Mouse (Mus musculus) lung, postnatal 0 days (tissue): Measurements from ENCODE around the gene Eya2. TPM values are rescaled to one million over a fixed set of nuclear protein-coding genes. Genes with fewer than 3 reads are reported as not detected.
A peak's percentile ranks its signal among the peaks of the same experiment; 100 is the strongest.

Source experiments
- ATAC-seq: fragments of 200-750 bp; cut with Nextera tagmentation; 2 replicates; pipeline ENCODE4 v1.8.0; 2017; ENCODE audit warnings: moderate library complexity
- DNase-seq: peaks from one replicate; pipeline ENCODE4 v3.0.0-alpha.2; 2016; ENCODE audit warnings: low spot score
- H3K27ac ChIP-seq: fragments of 300-500 bp; sonication (generic); 2 replicates; pipeline ENCODE4 v1.5.1; 2014; ENCODE audit warnings: antibody characterized with exemption, mild to moderate bottlenecking, low read length, mixed read lengths
- H3K27me3 ChIP-seq: fragments of 300-500 bp; sonication (generic); replicated peaks from 2 replicates; pipeline ENCODE4 v1.6.1; 2014; ENCODE audit warnings: low read length, mixed read lengths; ENCODE audit not compliant: insufficient read depth
- H3K36me3 ChIP-seq: fragments of 300-500 bp; sonication (generic); 2 replicates; pipeline ENCODE4 v1.6.1; 2014; ENCODE audit warnings: low read length, mixed read lengths; ENCODE audit not compliant: insufficient read depth
- H3K4me1 ChIP-seq: fragments of 300-500 bp; sonication (generic); 2 replicates; pipeline ENCODE4 v1.6.1; 2014; ENCODE audit warnings: antibody characterized with exemption, low read depth, low read length, mixed read lengths; ENCODE audit not compliant: insufficient read depth
- H3K4me2 ChIP-seq: fragments of 300-500 bp; sonication (generic); replicated peaks from 2 replicates; pipeline ENCODE4 v1.6.1; 2014; ENCODE audit warnings: low read depth, mild to moderate bottlenecking, low read length, moderate library complexity, mixed read lengths
- H3K4me3 ChIP-seq: fragments of 300-500 bp; sonication (generic); 2 replicates; pipeline ENCODE4 v1.5.1; 2014; ENCODE audit warnings: low read depth, low read length
- H3K9ac ChIP-seq: fragments of 300-500 bp; sonication (generic); replicated peaks from 2 replicates; pipeline ENCODE4 v1.6.1; 2014; ENCODE audit warnings: low read depth, mild to moderate bottlenecking
- H3K9me3 ChIP-seq: fragments of 300-500 bp; sonication (generic); 2 replicates; pipeline ENCODE4 v1.6.1; 2016; ENCODE audit warnings: low read length, mixed read lengths
- CTCF ChIP-seq: IDR thresholded peaks from 2 replicates; pipeline ENCODE4 v1.5.1; 2016; ENCODE audit warnings: antibody characterized with exemption, mild to moderate bottlenecking
- EP300 ChIP-seq: IDR thresholded peaks from 2 replicates; pipeline ENCODE4 v1.6.1; 2016; ENCODE audit warnings: antibody characterized with exemption, mild to moderate bottlenecking, control low read depth
- WGBS: fragments of 180-500 bp; shearing (Covaris S2); extraction: QIAGEN DNeasy Blood & Tissue Kit; methylation state at CpG from one replicate; pipeline ENCODE4 v1.1.7; 2014; 5-methylcytosine and 5-hydroxymethylcytosine counted together
- polyA plus RNA-seq: library from polyadenylated mRNA; unstranded; fragments of >200 nt; fragmentation: Nextera tagmentation; extraction: Ambion mirVana; gene quantifications from 2 replicates; pipeline ENCODE4 v1.2.1, GENCODE M21; 2015

Gene Eya2
- polyA plus RNA-seq, 1 experiment from 2014 or later, result 27.8 TPM

DNA sequence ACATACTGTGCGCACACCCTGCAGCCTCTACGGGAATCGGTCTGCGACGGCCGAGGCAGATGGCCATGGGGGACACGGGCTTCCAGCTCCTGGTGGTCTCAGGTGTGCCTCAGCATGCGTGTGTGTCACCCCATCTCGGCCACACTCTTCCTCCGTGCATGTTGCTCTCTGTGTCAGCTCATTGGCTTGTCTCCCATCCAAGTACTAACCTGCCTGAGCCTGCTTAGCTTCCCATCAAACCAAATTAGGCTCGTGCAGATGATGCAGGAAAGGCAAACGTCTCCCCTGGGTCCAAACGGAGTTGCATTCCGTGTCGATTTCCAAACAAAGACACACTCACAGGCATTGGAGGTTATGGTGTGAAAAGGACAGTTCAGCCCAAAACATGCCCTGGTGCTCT, 163.0 kb downstream of the Eya2 start:
- H3K9me3 ChIP-seq, result no peaks in the 10 kb centered on the region
- H3K27me3 ChIP-seq, result no peaks in the 10 kb centered on the region
- H3K4me2 ChIP-seq, result no peak overlapping the region
- no peaks in the 10 kb centered on the region for H3K36me3 ChIP-seq
- H3K4me1 ChIP-seq, result no peaks in the 10 kb centered on the region
- WGBS, result 71% methylated on average over 15 of the region's 15 CpGs
- ATAC-seq (no peak), DNase-seq (no peak)
- H3K9ac ChIP-seq, result no peak overlapping the region
- TF ChIP-seq CTCF, result no peak
- TF ChIP-seq EP300, result no peak
- H3K4me3 ChIP-seq, result no peak overlapping the region
- no peak overlapping the region for H3K27ac ChIP-seq

DNA sequence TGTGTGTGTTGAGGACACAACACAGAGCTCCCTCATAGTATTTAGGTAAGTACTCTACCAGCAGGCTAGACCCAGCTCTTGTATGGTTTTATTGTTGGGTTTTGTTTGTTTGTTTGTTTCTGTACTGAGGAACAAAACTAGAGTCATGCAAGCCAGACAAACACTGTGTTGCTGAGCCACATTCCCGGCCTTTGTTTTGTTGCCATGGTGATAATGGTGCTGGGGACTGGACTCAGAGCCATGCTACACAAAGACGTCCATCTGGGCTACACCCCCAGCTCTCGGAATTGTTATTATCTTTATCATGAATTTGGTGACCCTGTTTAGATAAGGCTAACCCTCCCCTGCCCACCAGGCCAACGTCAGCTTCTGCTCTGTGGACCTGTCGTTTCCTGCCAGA, 163.7 kb downstream of the Eya2 start:
- TF ChIP-seq CTCF (no peak), EP300 (no peak)
- Histone ChIP-seq H3K9ac (no peak overlapping the region), H3K27me3 (no peaks in the 10 kb centered on the region), H3K27ac (no peak overlapping the region), H3K36me3 (no peaks in the 10 kb centered on the region), H3K4me1 (no peaks in the 10 kb centered on the region), H3K4me3 (no peak overlapping the region), H3K9me3 (no peaks in the 10 kb centered on the region), H3K4me2 (no peak overlapping the region)
- no peak for DNase-seq
- ATAC-seq, result peak; percentile 44; the same call in 1 of the 2 replicates
- 9% methylated on average over 5 of the region's 5 CpGs for WGBS

DNA sequence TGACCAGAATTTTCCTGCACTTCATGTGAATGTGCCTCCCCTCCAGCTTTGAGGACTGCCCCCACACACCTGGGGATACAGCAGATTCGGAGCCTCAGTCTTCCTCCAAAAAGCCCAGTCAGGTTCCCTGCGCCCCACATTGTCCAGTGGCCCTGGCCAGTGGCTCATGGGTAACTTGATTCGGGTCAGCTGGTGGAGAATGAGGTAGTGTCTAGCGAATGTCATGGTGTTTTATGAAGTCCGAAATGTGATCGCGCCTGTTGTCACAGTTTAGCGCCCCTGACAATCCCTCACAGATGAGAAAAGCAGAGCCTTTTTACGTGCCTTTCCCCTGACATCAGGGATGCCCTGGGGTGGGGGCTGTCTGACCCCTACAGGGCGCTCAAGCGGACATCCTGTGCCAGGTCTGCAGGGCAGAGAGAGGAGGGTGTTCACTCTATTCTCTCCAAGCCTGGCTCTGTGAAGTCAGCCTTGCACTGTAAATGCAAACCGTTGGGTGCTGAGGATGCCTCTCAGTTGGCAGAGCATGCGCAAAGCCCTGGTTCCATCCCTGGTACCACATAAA, 164.7 kb downstream of the Eya2 start:
- Histone ChIP-seq H3K36me3 (no peaks in the 10 kb centered on the region), H3K4me3 (no peak overlapping the region), H3K9ac (no peak overlapping the region), H3K4me2 (no peak overlapping the region), H3K27ac (no peak overlapping the region), H3K4me1 (no peaks in the 10 kb centered on the region), H3K9me3 (no peaks in the 10 kb centered on the region), H3K27me3 (no peaks in the 10 kb centered on the region)
- 87% methylated on average over 13 of the region's 13 CpGs for WGBS
- ATAC-seq (no peak), DNase-seq (no peak)
- TF ChIP-seq CTCF (no peak), EP300 (no peak)

DNA sequence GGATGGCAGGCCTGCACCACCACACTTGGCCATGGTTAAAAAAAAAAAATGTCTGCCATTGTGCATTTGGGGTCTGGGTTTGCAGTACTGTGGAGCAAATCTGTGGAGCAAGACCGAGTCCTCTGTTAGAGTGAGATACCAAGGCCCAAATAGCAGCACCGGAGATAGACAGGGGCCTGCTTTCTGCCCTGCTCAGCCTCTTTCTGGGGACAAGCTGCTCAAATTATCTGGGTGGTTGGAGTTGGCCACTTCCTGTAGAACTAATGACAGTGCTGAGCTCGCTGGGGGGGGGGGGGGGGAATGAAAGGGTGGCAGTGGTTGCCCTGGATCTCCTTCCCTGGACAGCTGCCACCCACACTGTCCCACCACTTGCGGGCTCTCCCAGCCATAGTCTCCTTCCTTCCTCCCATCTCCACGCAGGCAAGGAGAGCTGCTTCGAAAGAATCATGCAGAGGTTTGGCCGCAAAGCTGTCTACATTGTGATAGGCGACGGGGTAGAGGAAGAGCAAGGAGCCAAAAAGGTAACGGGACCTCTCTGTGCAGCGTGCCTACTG, 174.1 kb downstream of the Eya2 start:
- no peak overlapping the region for H3K9ac ChIP-seq
- H3K4me2 ChIP-seq, result no peak overlapping the region
- no peak overlapping the region for H3K27ac ChIP-seq
- no peak for TF ChIP-seq CTCF
- ATAC-seq (no peak), DNase-seq (no peak)
- no peak overlapping the region for H3K4me3 ChIP-seq
- 57% methylated on average over 10 of the region's 11 CpGs for WGBS
- H3K9me3 ChIP-seq, result no peaks in the 10 kb centered on the region
- H3K27me3 ChIP-seq, result no peaks in the 10 kb centered on the region
- no peaks in the 10 kb centered on the region for H3K36me3 ChIP-seq
- no peaks in the 10 kb centered on the region for H3K4me1 ChIP-seq

DNA sequence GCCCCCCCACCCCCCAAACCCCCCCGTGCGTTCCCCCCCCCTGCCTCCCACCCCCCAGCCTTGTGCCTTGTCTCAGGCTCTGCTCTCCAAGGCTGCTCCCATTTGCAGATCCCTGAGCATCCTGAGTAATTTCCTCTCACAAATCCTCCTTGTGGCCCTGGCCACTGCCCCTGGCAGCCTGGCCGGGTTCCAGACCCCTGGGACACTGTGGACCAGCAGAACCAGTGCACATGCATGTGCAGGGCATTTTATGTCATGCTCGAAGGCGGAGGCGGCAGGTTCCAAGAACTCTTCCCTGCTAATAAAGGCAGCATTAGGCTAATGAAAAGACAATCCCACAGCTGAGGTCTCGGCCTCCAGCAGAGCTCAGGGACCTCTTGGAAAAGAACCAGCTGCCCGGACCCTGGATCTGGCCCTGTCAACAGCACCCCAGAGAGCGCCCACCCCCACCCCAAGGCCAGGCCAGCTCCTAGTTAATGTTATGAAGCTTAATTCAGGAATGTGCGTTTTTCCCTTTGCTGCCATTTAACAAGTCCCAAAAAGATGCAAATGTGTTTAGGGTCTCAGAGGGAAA, 174.6 kb downstream of the Eya2 start:
- H3K36me3 ChIP-seq, result no peaks in the 10 kb centered on the region
- H3K4me3 ChIP-seq, result no peak overlapping the region
- no peaks in the 10 kb centered on the region for H3K4me1 ChIP-seq
- 57% methylated on average over 9 of the region's 10 CpGs for WGBS
- no peaks in the 10 kb centered on the region for H3K27me3 ChIP-seq
- no peak for TF ChIP-seq CTCF
- no peak for TF ChIP-seq EP300
- H3K9ac ChIP-seq, result no peak overlapping the region
- ATAC-seq, result no peak
- H3K4me2 ChIP-seq, result no peak overlapping the region
- DNase-seq, result no peak
- H3K27ac ChIP-seq, result no peak overlapping the region
- H3K9me3 ChIP-seq, result no peaks in the 10 kb centered on the region

DNA sequence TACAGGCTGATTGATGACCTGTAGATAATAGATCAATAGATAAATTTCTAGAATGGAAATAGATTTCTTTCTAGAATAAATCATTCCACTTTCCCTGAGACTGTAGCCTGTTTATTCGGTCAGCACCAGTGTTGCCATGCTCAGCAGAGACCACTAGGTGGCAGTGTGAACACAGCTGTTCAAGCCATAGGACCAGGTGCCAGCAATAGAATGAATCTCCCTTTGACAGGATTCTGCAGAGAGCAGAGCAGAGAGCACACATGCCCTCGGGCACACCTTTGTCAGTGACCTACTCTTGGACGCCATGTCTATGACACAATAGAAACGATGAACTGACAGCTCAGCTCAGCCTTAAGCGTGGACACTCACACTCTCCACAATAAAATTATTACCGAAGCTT, 184.1 kb downstream of the Eya2 start:
- Histone ChIP-seq H3K4me2 (no peak overlapping the region), H3K9me3 (no peaks in the 10 kb centered on the region), H3K36me3 (no peaks in the 10 kb centered on the region), H3K27ac (no peak overlapping the region), H3K9ac (no peak overlapping the region), H3K4me3 (no peak overlapping the region), H3K27me3 (no peaks in the 10 kb centered on the region), H3K4me1 (no peaks in the 10 kb centered on the region)
- ATAC-seq (peak; percentile 59), DNase-seq (peak; percentile 89)
- WGBS, result 23% methylated on average over 6 of the region's 6 CpGs
- peak; percentile 95 for TF ChIP-seq CTCF
- TF ChIP-seq EP300, result no peak
